Mouse (Mus musculus) left cerebral cortex, adult 8-10 months (tissue): ENCODE data around the gene Tmem236. TPM values are rescaled to one million over a fixed set of nuclear protein-coding genes. Genes with fewer than 3 reads are reported as not detected.

Source experiments
- DNase-seq, 2 experiments: peaks; one replicate each; pipeline ENCODE4 v3.0.0; 2022; ENCODE audit warnings: low spot score in 2 of 2
- total RNA-seq, 4 experiments: library from RNA; stranded (reverse); gene quantifications; 2 replicates each; pipeline ENCODE4 v1.2.4; 2022

Tmem236 gene
- under 1 TPM in 1 of 4 experiments, not detected in 3; 0.19 TPM for total RNA-seq

DNA sequence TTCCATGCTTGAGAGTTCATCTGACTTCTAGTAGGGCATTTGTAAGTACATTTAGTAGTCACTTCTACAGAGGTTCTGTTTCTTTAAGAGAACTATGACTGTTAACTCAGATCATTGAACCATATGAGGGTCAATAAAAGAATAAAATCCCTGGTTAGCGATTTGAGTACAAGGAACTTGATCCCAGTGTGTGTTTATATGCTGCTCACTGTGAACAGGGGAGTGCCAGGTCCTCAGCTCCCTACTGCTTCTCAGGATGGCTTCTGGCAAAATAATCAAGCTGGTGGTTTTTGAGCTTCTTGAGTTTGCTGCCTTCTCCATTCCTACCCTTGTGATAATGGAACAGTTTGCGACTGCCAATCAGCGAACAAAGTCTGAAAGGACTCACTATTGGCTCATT lies at the start of gene Tmem236:
TSS of gene Tmem236 (plus strand) at position 190 of the 400 bp plus-strand sequence.
- DNase-seq = no peak

DNA sequence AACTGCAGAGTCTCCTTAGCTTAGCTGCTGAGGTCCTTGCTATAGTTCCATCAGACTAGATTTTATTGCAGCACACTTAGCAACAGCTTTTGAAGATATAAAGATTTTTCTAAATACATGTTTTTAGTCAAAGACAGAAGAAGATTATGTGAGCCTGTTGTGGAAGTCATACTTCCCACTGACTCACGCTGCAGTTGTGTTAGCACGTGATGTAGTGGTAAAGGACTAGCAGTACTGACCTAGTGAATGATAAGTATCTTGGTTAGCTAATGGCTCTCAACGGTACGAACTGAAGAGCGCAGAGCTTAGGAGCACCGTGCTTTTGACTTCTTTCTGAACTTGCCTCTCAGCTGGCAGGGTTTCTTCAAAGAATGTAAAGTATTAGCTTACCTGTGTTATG lies 47.9 kb upstream of the Tmem236 start:
- no peak for DNase-seq

DNA sequence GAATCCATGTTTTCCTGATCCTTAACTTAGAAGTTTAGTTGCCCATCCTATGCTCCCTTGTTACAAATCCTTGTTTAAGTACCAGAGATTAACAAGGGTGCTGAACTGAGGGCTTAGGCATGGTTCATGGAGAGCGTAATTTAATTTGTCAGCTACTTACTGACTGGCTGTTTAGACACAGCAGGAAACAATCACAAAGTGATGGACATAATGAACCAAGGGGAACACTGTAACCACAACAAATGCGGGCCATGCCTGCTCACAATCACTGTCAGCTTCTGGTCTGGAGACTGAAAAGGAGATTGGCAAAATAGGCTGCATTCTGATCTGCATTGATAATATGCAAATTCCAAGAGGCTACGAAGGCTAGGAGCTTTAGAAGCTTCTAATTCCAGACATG lies 46.7 kb upstream of the Tmem236 start:
- no peak for DNase-seq

DNA sequence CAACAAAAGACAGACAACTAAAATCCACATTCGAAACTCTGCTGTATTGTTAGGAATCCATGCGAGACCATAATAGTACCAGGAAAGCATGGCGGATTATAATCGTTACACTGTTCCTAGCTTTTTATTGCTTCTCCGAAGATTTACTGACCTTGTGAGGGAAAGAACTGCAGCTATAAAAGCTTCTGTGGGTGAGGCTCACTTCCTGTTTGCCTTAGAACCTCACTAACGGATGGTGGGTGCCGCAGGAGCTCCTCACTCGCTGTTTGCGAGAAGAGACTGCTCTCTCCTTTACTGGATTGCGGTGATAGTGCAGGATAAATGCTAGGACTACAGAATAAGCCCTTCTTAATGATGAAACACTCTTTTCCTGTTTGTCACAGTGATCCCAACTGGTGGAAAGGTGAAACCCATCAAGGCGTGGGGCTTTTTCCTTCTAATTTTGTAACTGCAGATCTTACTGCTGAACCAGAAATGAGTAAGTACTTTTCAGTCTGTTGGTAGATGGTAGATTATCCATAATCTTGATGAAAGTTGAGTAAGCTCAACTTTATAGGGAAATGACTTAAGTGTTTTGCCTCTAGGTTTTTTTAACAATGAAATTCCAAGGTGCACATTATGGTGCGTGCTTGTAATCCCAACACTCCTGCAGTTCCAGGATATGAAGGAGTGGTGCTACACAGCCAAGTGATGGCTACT lies 43.5 kb upstream of the Tmem236 start:
- no peak for DNase-seq

DNA sequence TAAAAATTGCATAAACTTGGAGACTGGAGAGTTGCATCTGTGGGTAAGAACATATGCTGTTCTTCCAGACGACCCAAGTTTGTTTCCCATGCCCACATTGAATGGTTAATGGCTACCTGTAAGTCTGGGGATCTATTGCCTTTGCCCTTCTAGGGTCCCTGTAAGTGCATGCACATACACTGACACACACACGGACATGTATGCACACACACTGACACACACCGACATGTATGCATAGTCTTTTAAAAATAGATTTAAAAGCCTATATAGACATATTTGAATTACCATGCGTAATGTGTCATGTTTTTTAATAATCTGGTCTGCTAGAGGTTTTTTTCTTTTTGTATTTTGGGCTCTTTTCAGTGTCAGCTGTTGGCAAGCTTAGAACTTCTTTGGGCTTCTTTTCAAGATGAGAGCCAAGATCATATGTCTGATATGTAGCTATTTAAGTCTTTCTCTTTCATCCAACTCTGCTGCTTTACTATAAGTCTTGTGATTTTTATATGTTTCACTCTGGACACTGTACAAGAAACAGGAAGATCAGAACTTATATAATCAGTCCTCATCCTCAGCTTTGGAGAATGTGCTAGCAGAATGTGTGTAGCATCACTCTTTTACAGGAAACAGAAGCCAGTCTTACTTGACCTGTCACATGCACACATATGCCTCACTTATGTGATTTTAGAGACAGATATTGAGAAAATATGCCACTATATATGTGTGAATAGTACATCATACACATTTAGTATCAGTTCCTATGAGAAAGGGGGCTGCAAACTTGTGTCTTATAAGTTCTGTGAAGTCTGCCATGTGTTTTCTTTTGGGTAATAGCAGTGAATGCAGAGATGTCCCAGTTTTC lies 41.6 kb upstream of the Tmem236 start:
- no peak for DNase-seq

DNA sequence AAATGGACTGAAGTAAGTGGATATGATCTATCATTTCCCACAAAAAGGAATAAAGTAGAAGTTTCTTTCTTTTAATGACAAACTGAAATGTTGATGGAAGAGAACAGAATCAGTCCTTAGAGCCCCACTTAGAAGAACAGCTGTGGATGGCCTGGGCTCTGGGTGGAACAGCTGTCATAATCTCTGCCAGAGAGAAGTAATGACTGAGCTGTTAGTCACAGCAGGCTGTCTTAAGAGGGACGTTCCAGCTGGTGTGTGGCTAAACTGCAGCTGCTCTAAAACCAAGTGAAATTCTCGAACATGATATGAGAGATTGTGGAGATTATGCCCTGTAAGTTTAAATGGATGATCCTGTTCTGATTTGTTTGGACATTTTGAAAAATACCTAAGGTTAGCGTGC lies 37.4 kb upstream of the Tmem236 start:
- DNase-seq = no peak

DNA sequence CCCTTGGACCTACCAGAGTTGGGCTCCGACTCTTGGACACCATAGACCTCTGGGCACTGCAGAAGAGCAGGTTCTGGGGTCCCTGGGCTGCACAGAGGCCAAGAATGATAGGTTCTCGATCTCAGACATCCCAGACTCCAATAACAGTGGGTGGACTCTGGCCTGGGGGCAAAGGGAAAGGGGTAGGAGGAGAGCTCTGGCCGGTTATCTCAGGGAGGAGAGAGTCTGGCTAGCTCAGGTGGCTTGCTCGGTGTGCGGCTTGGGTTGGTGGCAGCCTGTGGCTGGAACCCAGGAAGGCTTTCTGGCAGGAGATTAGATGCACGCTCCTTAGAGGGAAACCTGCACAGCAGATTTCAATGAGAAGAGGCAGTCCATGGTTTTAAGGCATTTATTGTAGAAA lies 34.7 kb upstream of the Tmem236 start:
- no peak for DNase-seq

DNA sequence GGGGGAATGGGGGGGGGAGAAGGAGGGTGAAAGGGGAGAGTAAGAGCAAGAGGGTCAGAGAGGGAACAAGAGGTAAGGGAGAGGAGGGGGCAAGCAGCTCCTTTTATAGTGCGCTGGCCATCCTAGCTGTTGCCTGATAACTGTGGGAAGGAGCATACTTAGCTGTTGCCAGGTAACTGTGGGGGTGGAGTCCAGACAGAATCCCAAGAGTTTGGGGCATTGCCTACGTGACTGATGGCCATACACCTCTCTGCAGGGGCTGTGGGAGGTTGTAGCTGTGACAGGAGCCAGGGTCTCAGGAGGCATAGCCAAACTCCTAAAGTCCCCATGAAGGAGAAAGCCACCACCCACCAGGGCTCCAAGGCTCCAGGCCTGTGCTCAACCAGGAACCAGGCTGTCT lies 34.3 kb upstream of the Tmem236 start:
- DNase-seq = no peak

DNA sequence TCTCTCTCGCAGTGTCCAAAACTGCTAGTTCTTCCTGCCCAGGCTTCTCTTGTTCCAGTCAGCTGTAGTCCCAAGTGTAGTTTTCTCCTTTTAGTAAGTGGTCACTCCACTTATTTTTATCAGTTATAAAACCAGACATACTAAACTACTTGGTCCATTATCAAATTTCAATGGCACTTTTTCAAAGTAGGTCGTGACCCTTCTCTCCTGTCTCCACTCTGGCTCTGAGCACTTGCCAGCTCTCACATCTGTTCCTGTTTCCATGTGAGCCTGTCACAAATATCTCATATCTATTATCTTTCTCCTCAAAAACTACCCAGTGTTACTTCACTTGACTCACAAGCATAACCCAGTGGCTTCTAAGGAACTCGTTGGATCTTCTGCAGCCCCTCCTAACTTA lies 29.0 kb upstream of the Tmem236 start:
- no peak for DNase-seq

DNA sequence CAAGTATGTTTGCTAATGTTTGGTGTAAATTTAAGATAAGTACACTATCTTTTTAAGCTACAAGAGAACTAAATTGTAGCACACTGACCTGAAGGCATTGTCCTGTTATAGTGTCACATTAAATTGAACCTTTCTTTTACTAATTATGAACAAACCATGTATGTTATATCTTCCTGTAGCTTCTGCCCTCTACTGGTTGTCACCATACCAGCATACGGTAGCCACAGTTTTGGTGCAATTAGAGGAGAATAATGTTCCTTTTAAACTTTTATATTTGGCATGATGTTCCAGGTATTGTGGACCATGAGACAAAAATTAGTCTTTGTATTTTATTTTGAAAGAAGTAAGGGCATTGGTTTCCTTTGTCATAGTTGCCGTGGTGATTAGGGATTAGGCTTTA lies 27.4 kb upstream of the Tmem236 start:
- DNase-seq = no peak

DNA sequence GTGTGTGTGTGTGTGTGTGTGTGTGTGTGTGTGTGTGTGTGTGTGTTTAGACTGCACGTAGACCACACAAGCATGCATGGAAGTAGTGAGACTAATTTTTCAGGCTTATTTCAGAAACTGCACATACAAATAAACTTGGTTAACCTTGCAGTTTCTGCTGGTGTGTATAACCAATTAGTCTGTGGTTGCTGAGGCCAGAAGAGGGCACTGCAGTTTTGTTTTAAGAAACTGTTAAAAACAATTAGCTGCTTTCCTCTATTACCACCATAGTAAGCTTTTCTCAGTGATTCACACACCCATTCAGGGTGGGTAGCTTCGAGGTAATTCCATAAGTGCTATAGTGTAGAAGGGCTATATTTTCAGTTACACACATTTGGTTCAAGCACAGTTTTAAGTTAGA lies 23.5 kb upstream of the Tmem236 start:
- DNase-seq = no peak

DNA sequence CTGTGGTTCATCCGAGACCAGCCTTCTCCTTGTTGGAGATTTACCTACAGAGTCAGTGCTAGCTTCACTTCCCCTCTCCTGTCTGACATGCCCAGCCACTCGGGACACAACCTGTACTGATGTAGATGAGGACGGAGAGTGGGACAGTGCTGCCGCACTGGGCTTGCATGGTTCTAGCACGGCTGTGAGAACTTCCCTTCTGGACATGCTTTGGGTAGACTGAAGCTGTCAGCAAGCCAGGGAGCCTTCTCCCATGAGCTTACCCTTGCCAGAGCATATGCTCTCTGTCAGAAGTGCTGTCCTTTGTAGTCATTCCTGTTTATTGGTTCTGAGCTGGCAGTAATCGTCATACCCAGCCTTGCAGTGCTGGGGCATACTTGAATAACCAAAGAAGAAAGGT lies 22.5 kb upstream of the Tmem236 start:
- DNase-seq = no peak

DNA sequence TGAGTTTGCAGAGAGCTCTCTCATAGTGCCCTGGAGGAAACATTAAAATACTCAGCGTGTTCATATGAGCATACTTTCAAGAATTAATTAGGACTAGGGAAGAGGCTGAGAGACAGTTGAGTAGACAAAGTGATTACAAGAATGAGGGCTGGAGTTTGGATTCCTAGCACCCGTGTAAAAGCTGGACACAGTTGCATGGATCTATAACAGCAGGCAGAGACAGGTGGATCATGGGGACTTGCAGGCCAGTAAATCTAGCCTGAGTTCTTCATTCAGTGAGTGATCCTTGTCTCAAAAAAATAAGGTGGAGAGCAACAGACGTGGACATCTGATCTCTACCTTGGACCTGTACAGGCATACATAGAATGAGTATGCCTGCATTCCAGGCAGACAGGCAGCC lies 15.3 kb upstream of the Tmem236 start:
- no peak for DNase-seq

DNA sequence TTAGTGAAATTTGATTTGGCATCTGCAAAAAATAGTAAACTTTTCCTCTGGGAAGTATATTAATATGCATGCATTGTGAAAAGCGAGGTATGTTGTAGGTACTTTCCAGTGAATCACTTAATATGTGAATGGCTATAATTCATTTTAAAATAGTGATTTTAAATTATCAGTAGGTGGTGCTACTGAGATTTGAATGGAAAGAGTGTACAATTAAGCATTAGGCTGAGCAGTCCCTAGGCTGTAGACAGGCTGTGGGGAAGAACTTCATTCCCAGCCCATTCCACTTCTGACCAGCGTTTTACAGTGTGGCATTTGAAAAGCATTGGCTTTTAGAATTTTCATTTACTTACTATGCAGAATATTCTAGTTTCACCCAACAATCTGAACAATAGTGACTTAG lies 14.6 kb upstream of the Tmem236 start:
- no peak for DNase-seq

DNA sequence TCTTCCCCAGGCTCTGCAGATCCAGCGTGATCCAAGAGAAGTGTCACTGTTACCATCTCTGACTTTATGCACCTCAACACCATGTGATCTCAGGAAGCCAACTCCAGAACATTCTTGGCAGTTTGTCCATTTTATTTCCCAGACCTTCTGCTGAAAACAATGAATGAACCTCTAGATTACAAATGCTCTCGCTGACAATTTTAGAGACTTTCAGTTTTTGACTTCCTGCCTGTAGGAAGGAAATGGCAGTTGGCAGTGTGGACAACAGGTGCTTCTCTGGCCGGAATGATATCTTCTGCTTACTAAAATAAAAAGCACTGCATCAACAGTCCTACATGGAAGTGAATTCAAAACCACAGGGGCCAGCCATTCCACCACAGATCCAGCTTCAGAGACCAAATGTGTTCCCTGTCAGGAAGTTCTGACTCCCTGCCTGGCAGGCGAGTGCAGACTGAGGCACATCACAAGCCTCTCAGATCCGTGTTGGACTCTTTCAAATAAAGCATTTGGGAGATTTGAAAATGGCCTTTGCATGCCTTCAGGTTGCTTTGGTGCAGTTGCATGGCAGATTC lies 9.8 kb upstream of the Tmem236 start:
- DNase-seq = no peak

DNA sequence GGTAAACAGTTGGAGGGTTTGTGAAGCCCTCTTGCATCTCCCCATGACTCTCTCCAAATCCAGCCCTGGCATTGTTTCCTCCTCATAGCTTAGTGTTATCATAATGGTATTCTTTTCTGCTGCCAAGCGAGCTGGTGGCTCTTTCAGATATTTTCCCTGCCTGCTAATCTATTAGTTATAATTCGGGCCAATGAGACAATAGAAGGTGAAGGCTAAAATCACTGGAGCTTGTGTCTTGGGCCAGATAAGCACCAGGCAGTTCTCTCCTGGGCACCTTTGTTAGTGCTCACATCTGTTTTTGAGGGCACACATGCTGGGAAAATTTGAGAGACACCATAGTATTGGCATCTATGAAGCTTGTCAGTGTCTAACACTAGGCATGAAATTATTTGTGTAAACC lies 9.3 kb upstream of the Tmem236 start:
- no peak for DNase-seq

DNA sequence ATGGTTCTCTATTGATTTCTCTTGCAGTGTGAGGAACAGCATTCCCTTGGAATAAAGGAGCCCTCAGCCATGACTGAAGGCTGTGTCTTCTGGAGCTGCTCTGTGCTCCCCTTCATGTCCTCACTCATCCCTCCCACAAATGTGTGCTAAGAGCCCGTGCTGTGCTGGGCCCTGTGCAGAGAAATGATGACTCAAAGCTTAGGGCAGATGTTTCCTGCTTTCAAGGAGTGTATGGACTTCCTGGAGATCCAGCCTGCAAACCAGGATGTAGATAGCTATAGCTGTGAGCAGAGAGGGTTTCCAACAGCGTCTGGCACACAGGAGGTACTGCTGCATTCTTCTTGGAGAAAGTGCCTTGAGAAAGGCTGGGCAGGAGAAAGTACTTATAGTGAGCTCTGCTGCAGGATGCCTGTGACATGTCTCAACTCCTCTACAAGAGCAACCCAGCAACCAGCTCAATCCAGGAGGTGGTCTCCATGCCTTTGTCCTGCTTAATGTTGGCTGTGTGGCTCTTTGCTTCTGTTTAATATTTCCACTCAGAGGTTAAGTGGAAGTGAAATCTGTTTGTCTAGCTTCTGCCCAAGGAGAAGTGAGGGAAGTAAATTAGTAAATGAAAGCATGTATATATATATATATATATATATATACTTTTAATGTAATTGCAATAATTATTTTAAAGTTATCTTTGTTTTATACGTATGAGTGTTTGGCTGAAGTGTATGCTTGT lies 8.5 kb upstream of the Tmem236 start:
- no peak for DNase-seq

DNA sequence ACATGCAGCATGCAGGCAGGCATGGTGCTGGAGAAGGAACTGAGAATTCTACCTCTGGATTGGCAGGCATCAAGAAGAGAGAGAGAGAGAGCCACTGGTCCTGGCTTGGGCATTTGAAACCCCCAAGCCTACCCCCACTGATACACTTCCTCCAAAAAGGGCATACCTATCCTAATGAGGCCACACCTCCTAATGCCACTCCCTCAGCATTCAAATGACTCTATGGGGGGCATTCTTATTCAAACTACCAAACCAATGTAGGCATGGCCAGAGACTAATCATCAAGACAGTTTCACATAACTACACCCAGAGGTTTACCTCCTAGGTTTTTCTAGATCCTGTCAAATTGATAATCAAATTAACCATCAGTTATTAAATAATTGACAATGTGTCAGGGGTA lies 6.6 kb upstream of the Tmem236 start:
- DNase-seq = no peak

DNA sequence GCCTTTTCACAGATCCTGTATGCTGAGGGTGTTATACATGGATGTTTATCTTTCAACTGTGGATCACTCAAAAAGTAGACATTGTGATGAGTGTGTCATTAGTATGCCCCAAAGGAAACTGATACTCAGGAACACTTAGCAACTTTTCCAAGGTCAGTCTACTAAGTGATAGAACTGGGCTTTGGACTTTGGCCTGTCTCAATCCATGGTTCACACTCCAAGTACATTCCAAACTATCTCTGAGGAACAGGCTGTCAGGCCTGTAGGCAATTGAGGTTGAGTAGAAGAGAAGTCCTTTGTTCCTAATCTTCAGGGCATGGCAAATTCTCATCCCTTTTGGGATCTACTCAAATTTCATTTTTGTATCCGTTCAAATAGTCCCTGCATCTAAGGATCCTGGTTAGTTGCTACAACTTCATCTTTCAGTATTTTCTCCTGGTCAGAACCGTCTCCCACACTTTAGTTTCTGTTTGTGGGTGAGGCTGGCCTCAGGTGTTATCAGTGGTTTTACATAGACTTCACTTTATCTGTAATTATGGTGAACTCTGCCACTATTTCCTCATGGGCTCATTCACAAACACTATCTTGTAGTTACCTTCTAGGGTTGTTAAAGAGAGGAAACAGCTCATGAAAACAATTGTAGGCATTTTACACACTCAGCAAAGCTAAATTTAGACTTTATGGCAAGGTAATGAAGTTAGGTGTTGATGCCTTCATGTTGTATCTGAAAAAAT lies 2.3 kb downstream of the Tmem236 start:
- DNase-seq = no peak

DNA sequence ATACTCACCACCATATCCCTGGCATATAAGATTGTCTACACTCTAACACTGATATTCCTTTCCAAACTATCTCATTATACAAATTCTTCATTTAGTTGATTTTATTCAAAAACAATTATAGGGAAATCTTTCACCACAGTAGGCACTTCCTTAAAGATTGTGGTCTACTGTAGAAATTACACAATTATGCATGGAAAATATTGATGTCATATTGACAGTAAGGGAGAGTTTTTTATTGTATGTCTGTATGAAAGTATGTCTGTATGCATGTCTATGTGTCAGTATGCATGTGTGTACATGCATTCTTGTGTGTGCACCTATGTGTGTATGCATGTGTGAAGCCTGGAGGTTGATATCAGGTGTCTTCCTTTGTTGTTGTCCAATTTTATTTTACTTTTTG lies 10.1 kb downstream of the Tmem236 start:
- DNase-seq = no peak

DNA sequence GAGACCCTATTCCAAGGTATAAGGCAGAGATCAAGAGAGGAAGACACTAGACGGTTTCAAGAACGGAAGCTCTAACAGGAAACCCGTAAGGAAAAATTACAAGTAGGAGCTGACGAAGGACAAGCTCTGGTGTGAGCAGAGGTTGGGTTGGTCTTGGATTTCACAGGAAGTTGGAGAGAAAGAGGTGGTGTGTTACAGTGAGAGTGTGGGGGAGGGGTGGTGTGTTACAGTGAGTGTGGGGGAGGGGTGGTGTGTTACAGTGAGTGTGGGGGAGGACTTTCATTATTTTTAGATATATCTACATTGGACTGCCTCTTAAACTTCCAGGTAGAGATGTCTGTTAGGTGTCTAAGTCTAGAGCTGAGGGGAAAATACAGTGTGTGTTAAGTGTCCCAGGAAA lies 16.4 kb downstream of the Tmem236 start:
- no peak for DNase-seq
